Comparison of ENCODE assay signal across 8 mouse cellular contexts in the genomic region with DNA sequence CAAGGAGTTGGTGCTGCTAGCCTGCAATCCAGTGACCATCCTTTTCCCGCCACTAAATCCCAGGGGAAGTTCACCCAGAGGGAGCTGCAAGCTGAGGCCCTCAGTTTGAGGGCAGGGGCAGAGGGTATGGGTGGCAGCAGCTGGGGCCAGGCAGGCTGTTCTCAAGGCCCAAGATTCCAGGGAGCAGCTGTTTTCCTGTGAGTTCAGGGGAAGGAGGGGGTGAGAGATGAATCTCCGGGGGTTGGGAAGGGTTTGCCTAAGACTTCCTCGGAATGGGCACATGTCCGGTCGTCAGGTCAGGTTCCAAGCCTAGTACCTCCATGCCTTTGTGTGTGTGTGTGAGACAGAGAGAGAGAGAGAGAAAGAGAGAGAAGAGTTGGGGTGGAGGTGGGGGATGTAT. TPM values are rescaled to one million over a fixed set of nuclear protein-coding genes. Genes with fewer than 3 reads are reported as not detected.
DNase-seq lines count a peak whose midpoint lies in the region; ATAC-seq and TF ChIP-seq lines count a peak whose summit lies in the region.

No protein-coding gene starts in this region.

- peak overlapping the region; percentile 72 for H3K4me2 ChIP-seq in heart, embryonic 13.5 days
- H3K4me2 ChIP-seq in hindbrain, embryonic 16.5 days (ENCODE audit: low read length) = peak overlapping the region; percentile 61
- peak overlapping the region; percentile 49 for H3K4me2 ChIP-seq in midbrain, embryonic 13.5 days (replicated peaks)

- peaks cover 26% of the 10 kb centered on the region for H3K36me3 ChIP-seq in heart, embryonic 13.5 days
- no peaks in the 10 kb centered on the region for H3K36me3 ChIP-seq in heart, adult 2 months (ENCODE audit: control insufficient read depth, insufficient read depth, low read length)
- H3K36me3 ChIP-seq in hindbrain, embryonic 16.5 days (ENCODE audit: control insufficient read depth, insufficient read depth, low read length) = peaks cover 13% of the 10 kb centered on the region
- H3K36me3 ChIP-seq in midbrain, embryonic 13.5 days = peaks cover 28% of the 10 kb centered on the region

- no peak for DNase-seq in heart, adult 2 months
- DNase-seq in ES-CJ7 (ENCODE audit: low read depth, low spot score) = peak; percentile 71
- no peak for DNase-seq in right cerebral cortex, adult 2 months (ENCODE audit: low spot score in 2 of 2)
- no peak for DNase-seq in thymus, postnatal 10 days (ENCODE audit: low spot score in 2 of 2)
- no peak for DNase-seq in frontal cortex, postnatal 36 days (ENCODE audit: low spot score in 2 of 2)

- peak overlapping the region; percentile 46 for H3K4me3 ChIP-seq in heart, embryonic 13.5 days
- H3K4me3 ChIP-seq in heart, adult 2 months = no peak overlapping the region
- no peak overlapping the region for H3K4me3 ChIP-seq in hindbrain, embryonic 16.5 days (ENCODE audit: low read length)
- 0 out of 2 replicates have a peak overlapping the region, but pooled peaks have one; percentile 20 for H3K4me3 ChIP-seq in midbrain, embryonic 13.5 days (replicated peaks)

- TF ChIP-seq CTCF in heart, adult 2 months (IDR thresholded peaks at IDR 0.05) = no peak

- H3K27me3 ChIP-seq in heart, embryonic 13.5 days (replicated peaks) = peaks cover 38% of the 10 kb centered on the region
- H3K27me3 ChIP-seq in heart, adult 2 months (ENCODE audit: control insufficient read depth, insufficient read depth, low read length) = no peaks in the 10 kb centered on the region
- H3K27me3 ChIP-seq in hindbrain, embryonic 16.5 days (replicated peaks; ENCODE audit: control insufficient read depth, insufficient read depth, low read length) = peaks cover 30% of the 10 kb centered on the region
- H3K27me3 ChIP-seq in midbrain, embryonic 13.5 days = peaks cover 53% of the 10 kb centered on the region

- no peak for TF ChIP-seq POLR2A in heart, adult 2 months (IDR thresholded peaks at IDR 0.05; ENCODE audit: insufficient read depth, low read depth, low read length)

- no peak for ATAC-seq in heart, embryonic 13.5 days (ENCODE audit: extremely low read depth, insufficient number of reproducible peaks, low FRiP score, low TSS enrichment)
- ATAC-seq in hindbrain, embryonic 16.5 days = no peak
- no peak; the same call in 1 of the 2 replicates for ATAC-seq in midbrain, embryonic 13.5 days

- WGBS in heart, embryonic 13.5 days = 8% methylated on average over 5 of the region's 5 CpGs
- 13% methylated on average over 5 of the region's 5 CpGs for WGBS in heart, adult 2 months
- 5% methylated on average over 5 of the region's 5 CpGs for WGBS in hindbrain, embryonic 16.5 days
- 8% methylated on average over 5 of the region's 5 CpGs for WGBS in midbrain, embryonic 13.5 days

- H3K9ac ChIP-seq in heart, embryonic 13.5 days = peak overlapping the region; percentile 61
- no peak overlapping the region for H3K9ac ChIP-seq in heart, adult 2 months (ENCODE audit: low read depth, low read length)
- H3K9ac ChIP-seq in hindbrain, embryonic 16.5 days (ENCODE audit: low read depth, low read length) = no peak overlapping the region
- no peak overlapping the region for H3K9ac ChIP-seq in midbrain, embryonic 13.5 days (replicated peaks)

- H3K27ac ChIP-seq in heart, embryonic 13.5 days (replicated peaks) = peak overlapping the region; percentile 39
- no peak overlapping the region for H3K27ac ChIP-seq in heart, adult 2 months
- H3K27ac ChIP-seq in hindbrain, embryonic 16.5 days (ENCODE audit: low read depth, low read length) = no peak overlapping the region
- H3K27ac ChIP-seq in midbrain, embryonic 13.5 days = no peak overlapping the region

- no peaks in the 10 kb centered on the region for H3K79me2 ChIP-seq in heart, adult 2 months (replicated peaks; ENCODE audit: control insufficient read depth, insufficient read depth, low read length)

- no peaks in the 10 kb centered on the region for H3K9me3 ChIP-seq in heart, embryonic 13.5 days
- H3K9me3 ChIP-seq in hindbrain, embryonic 16.5 days (ENCODE audit: control insufficient read depth, low read length) = no peaks in the 10 kb centered on the region
- no peaks in the 10 kb centered on the region for H3K9me3 ChIP-seq in midbrain, embryonic 13.5 days

- intact Hi-C loops in heart, adult 2 months (cut with DNase I) = no loop called here

- peaks cover 16% of the 10 kb centered on the region for H3K4me1 ChIP-seq in heart, embryonic 13.5 days
- peaks cover 1% of the 10 kb centered on the region; the same call in 1 of the 2 replicates for H3K4me1 ChIP-seq in heart, adult 2 months (ENCODE audit: control insufficient read depth, insufficient read depth, low read length)
- peaks cover 4% of the 10 kb centered on the region; the same call in 1 of the 2 replicates for H3K4me1 ChIP-seq in hindbrain, embryonic 16.5 days (ENCODE audit: control insufficient read depth, insufficient read depth, low read depth, low read length)
- H3K4me1 ChIP-seq in midbrain, embryonic 13.5 days (replicated peaks) = peaks cover 14% of the 10 kb centered on the region

- no peak for TF ChIP-seq EP300 in heart, adult 2 months (IDR thresholded peaks at IDR 0.05; ENCODE audit: insufficient read depth, low read depth, low read length)

RNA-seq across cellular contexts. Expression of a gene that starts 13.1 kb away (rescaled TPM):
- polyA plus RNA-seq in heart, embryonic 13.5 days (2015; fragmentation: Nextera tagmentation; extraction: Ambion mirVana) = 8.2 and 9.5 TPM in 2 replicates
- total RNA-seq in heart, adult 2 months (2021) = not detected
- polyA plus RNA-seq in heart, adult 2 months (2012; rRNA removed) = 0.59 and 0.61 TPM in 2 replicates
- 21.7 and 21.8 TPM in 2 replicates for polyA plus RNA-seq in hindbrain, embryonic 16.5 days (2015; fragmentation: Nextera tagmentation; extraction: Ambion mirVana)
- 1.9 and 4.1 TPM in 2 replicates for polyA plus RNA-seq in midbrain, embryonic 13.5 days (2015; fragmentation: Nextera tagmentation; extraction: Ambion mirVana)

RNA-seq across cellular contexts. Expression of a gene that starts 39.3 kb away (rescaled TPM):
- polyA plus RNA-seq in heart, embryonic 13.5 days (2015; fragmentation: Nextera tagmentation; extraction: Ambion mirVana) = 18.8 and 20.1 TPM in 2 replicates
- 10 to 100 TPM; 16.0 to 17.1 TPM for total RNA-seq in heart, adult 2 months (2021)
- 7.2 and 10.7 TPM in 2 replicates for polyA plus RNA-seq in heart, adult 2 months (2012; rRNA removed)
- 25.6 and 28.5 TPM in 2 replicates for polyA plus RNA-seq in hindbrain, embryonic 16.5 days (2015; fragmentation: Nextera tagmentation; extraction: Ambion mirVana)
- 39.0 and 41.4 TPM in 2 replicates for polyA plus RNA-seq in midbrain, embryonic 13.5 days (2015; fragmentation: Nextera tagmentation; extraction: Ambion mirVana)

Comparison
In these comparisons a context has a peak if more than half of its experiments do, and no peak if none do; other contexts are left out.
1. H3K4me3 ChIP-seq: peak in heart, embryonic 13.5 days (single experiment) and midbrain, embryonic 13.5 days (single experiment); none in heart, adult 2 months (single experiment) and hindbrain, embryonic 16.5 days (single experiment).
2. Peak in every context shown above with its lines, with median percentiles within 50 percentile points of each other: H3K4me2 ChIP-seq.